Mouse (Mus musculus) urinary bladder, adult 2 months (tissue): Measurements from ENCODE around the gene Lgals9. TPM values are rescaled to one million over a fixed set of nuclear protein-coding genes. Genes with fewer than 3 reads are reported as not detected.

ENCODE experiments used
- DNase-seq: peaks from one replicate; pipeline ENCODE4 v3.0.0; 2022; ENCODE audit warnings: low spot score
- polyA plus RNA-seq: library from polyadenylated mRNA; depleted of rRNA; stranded (reverse); fragments of >200 nt; gene quantifications from 2 replicates; pipeline ENCODE4 v1.2.3, GENCODE M21; 2012

The Lgals9 gene
- polyA plus RNA-seq, 1 experiment = 76.8 TPM

DNA sequence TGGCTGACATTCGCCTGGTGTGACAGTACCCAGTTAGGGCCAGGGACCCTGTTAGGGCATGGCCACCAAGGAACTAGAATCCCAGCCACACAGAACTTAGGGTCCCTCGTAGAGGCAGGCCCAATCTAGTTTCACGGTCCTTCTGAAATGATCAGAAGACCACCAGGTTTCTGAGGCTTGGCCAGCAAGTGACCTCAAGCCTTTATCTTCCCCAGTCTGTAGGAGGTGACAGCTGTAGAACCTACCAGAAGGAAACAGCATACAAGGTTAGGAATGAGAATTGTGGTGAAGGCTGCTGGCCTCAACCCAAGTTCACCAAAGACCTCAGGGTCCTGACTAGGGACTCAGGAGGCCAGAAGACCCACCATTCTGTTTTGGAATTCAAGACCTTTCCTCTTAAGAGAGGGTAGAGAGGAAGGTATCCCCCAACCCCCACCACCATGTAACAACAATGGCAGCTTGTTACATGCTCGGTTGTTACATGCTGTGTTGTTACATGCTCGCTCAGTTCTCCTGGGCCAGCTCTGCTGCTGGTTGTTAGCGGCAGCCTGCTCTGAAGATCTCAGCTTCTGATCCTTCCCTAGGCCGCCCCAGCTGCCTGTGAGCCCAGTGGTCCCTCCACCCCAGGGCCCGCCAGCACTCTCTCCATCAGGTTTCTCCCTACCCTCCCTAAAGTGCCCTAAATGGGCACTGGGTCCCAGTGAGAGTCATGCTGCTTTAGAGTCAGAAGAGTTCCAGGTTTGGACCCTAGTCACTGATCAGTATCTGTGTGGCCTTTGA is 7.8 kb downstream of the Lgals9 start:
- no peak for DNase-seq

DNA sequence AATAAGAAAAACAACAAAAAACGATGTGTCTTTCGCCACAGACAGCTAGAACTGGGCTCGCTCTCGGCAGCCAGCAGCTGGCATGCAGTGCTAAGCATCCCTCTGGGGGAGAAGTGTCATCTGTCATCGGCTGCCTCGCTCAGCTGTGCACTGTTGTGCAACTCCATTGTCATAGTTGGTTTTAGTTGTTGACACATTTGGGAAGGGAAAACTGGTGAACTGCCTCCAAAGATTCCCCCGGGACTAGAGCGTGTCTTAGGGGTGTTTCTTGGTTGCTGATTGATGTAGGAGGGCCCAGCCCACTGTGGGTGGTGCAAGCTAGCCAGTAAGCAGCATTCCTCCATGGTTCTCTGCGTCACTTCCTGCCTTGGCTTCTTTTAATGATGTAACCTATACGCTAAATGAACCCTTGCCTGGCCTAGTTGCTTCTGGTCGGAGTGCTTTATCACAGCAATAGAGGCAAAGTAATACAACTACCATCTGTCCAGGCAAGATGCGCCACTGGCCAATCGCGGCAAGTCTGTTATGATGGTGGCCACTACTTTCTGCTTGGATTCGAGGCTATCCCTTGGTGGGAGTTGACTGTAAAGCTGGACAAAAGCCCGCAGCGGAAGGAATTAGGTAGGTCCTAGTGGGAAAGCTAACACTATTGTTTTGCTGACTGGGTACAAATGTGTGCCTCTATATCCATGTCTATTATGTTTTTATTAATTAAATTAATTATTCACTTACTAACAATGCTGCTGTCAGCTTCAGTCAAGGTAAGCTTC is 11.2 kb downstream of the Lgals9 start:
- peak; percentile 16 for DNase-seq

DNA sequence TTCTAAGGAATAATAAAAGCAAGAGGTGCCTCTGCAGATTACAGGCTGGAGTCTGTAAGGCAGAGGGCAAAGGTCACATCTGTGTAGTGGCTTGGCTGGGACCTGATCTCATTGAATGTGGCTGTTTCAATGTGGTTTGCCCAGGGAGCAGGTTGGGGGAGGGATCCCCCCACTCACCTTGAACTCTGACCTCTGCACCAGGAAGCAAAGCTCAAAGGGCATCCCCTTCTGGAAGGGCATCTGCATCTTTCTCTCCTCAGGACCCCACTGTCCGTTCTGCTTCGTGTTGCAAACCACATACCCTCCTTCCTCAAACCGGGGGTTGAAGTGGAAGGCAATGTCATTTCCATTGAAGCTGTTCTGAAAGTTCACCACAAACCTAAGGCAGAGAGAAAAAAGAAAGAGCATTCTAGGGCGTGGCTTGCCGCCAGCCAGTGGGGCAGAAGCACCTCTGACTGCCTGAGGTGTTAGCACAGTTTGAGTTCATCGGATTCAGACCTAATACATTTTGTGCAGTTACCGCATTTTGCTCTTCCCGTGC is 11.9 kb downstream of the Lgals9 start:
- no peak for DNase-seq

DNA sequence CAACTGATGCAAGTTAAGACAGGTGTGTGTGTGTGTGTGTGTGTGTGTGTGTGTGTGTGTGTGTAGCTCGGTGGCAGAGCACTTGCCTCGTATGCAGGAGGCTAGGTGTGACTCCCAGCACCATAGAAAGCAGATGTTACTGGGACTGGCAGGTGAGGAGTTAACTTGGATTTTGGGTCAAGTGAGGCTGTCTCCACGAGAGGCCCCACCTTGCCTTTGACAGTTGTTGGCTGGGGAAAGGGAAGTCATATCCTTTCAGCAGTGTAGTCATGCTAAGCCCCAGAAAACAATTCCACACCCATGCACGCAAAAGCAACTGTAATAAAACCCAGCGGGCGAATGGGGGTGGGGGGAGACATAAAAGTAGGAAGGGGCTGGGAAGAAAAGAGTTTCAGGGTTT is 12.4 kb downstream of the Lgals9 start:
- DNase-seq = no peak

DNA sequence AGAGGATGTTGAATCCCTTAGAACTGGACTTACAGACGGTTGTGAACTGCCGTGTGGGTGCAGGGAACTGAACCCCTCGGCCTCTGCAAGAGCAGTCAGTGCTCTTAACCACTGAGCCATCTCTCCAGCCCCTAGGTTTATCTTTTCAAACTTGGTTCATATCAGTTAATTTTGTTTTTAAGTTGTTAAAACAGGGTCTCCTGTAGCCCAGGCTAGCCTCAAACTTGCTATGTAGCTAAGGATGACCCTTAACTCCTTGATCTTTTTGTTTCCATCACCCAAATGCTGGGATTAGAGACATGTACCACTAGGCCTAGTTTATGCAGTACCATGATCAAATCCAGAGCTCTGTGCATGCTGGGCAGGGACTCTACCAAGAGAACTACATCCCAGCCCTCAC is 13.0 kb downstream of the Lgals9 start:
- no peak for DNase-seq

DNA sequence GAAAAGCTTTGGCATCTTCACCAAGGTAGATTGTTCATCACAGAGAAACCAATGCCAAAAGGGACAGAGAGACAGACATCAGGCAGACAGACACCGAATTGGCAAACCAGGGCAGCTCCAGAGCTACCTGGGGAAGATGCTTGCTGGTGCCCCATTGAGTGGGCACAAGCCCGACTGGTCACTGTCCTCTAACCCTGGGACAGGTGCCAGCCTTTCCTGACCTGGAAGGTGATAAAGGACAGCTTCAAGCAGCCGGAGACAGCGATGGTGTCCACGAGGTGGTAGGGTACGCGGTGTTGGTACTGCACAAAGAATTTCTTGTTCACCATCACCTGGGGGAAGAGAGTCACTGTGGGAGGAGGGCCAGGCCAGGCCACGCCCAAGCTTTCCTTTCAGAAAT is 13.7 kb downstream of the Lgals9 start:
- DNase-seq = no peak

DNA sequence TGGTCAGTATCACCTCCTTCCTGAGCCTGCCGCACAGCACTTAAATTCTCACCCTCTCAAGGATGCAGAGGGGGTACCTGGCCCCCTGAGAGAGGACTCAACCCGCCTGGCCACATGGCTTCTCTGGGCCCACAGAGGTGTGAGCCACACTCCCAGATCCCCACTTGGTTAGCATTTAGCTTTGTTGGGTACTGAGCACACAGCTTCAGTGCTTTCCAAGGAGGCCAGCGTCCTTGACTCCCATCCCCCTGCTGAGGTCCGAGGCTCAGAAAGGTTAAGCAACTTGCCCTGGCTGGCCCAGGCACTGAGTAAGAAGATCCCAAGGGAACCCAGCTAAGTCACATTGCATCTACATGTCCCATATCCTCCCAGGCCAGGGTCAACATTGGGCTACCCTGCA is 16.6 kb downstream of the Lgals9 start:
- no peak for DNase-seq

DNA sequence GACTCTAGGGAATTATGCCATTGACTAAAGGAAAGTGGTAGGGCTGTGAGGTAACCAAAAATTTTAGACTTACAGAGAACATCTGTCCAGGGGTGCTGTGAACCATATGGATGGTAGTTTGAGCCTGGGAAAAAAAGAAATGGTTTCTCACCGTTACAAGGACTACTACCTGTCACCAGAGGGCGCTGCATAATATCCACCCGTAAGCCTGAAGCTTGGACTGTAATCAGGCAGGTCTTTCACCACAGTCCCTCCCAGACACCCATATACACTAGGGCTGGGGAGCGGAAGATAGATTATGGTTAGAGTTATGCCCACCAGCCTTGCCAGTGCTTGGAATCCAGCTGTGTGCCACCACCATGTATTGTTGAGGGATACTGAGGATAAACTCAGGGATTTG is 17.4 kb downstream of the Lgals9 start:
- no peak for DNase-seq

DNA sequence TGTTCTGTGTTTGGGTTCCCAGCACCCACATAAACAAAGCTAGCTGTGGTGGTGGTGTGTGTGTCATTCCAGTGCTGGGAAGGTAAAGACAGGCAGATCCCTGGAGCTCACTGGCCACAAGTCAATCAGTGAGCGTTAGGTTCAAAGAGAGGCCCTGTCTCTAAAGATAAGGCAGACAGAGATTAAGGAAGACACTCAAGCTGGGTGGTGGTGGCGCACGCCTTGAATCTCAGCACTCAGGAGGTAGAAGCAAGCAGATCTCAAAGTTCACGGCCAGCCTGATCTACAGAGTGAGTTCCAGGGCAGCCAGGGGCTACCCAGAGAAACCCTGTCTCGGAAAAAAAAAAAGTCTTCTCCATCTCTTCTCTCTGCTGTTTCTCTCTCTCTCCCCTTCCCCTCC is 23.5 kb downstream of the Lgals9 start:
- DNase-seq = no peak

DNA sequence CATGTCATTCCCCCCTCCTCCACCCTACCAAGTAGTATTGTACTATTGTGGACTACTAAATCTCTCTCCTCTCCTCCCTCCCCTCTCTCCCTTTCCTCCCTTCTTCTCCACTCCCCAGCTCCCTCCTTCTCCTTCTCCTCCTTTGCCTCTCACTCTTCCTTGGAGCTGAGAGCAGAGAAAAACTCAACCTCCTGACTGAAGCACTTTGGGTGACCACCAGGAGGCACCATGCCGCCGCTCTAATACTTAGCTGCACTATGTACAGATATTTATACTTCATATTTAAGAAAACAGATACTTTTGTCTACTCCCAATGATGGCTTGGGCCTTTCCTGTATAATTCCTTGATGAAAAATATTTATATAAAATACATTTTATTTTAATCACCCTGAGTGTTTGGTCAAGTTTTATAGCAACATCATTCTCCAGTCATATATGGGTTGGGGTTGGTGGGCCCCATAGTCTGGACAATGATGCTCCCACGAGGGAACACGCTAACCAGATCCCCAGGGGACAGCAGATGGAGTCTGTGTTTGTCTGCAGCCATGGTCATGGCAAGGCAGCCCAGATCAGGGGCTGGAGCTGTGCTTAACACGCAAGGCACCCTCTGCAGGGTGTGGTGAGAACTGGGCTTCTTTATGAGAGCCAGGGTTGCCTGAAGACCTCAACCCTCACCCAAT is 24.8 kb downstream of the Lgals9 start:
- DNase-seq = no peak

DNA sequence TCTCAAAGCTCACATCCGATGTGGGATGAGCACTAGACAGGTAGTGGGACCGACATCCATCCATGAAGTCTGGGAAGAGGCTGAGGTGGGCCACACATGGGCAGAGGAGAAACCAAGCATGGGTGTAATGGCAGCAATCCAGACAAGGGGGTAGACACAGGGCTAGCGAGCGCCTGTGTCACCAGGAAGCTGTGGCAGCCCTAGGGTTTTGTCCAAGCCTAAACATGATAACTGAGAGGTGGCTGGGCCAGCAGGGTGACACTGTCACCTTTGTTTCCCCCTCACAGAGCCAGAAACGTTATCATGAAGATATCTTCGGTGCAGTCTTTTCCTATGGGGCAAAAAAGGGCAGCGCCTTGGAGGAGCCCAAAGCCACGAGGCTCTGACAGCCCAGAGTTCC is 25.4 kb downstream of the Lgals9 start:
- no peak for DNase-seq

DNA sequence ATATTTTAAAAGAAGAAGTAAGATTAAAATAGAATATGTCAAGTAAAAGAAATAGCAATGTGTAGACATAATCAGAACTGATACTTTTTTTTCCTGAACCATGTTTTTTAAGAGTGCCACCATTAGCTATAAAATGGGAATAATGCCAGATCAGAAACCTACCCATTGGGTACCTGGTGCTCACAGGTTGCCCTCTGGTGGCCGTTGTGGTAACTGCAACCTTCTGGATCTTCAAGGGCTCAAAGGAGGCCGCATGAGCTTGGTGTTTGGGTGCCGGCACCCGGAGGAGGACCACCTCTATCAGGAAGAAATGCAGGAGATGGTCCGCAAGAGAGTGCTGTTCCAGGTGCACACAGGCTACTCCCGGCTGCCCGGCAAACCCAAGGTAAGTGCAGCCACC is 28.5 kb downstream of the Lgals9 start:
- DNase-seq = peak; percentile 56

DNA sequence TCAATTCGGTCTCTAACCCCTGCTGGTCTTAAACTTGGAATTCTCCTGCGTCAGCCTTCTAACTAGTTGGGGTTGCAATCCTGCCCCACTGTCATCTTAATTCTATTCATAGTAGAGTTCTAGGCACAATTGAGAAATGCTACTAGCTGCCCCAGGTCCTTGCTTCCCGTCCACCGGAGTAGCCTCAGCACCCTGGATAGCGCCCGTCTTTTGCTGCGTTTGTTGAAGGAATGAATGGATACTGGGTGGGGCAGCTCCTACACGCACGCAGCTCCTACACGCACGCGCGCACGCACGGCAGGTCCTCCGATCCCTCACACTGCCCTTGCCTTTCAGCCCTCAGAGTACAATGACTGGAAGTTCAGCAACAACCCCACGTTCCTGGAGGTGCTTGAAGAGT is 32.3 kb downstream of the Lgals9 start:
- no peak for DNase-seq

DNA sequence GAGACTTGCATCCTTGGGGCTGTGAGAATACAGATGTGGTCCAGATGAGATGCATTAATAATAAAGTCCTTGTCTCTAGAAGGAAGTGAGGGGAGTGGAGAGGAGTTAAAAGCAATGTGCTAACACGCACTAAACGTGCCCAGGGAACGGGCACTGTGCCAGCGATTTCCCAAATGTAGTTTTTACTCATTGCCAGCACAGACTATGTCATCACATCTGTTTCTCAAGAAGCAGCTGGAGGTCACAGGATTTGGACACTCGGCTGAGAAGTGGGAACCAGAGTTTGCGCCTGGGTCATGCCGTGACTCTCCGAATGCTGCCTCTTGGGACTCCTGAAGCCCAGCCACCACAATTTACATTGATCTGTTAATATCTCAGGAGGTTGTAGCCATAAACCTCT is 34.4 kb downstream of the Lgals9 start:
- DNase-seq = no peak

DNA sequence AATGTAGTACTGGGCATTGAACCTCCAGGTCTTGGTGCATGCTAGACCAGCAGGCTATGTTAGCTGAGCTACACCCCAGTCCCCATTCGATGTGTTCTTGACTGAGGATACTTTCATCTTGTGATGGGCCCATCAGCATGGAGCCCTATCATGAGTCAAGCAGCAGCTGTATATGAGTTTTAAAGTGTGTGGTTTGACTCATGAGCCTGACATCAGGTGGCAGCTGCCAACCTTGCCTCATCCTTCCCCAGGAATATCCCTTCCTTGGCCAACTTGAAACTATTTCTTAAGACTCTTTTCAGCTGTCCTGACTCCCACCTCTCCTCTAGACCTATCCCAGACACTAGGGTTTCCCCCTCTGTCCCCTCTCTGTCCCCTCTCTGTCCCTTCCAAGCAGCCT is 41.7 kb downstream of the Lgals9 start:
- DNase-seq = no peak

DNA sequence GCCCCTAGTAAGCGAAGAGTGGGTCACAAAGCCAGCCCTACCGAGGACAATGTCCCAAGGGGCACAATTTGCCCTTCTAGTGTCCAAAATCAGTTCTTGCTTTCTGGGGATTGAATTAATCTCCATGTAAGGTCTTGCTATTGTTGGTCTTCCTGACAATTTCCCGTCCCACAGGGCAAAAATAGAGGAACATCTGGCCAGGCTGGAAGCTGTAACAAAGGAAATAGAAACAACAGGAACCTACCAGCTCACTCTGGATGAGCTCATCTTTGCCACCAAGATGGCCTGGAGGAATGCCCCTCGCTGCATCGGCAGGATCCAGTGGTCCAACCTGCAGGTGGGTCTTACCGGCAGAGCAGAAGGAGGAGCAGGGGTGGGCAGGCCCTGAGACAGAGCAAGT is 49.6 kb downstream of the Lgals9 start:
- DNase-seq = no peak

DNA sequence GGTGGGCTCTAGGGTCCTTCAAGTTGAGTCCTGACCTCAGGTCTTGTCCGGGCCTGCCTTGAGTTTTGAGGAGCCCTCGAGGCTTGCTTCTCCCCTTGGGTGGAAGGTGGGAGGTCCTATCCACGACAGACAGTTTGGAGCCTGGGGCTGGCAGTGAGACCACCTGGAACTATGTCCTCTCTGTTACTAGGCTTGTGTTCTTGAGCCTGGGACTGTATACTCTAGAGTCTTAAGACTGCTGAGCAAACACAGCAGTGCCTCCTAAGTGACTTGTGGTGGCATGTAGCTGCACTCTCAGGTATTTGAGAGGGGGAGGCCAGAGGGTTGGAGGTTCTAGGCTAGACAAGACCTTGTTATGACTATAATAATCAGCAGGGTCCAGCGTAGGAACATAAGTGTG is 50.0 kb downstream of the Lgals9 start:
- DNase-seq = no peak

DNA sequence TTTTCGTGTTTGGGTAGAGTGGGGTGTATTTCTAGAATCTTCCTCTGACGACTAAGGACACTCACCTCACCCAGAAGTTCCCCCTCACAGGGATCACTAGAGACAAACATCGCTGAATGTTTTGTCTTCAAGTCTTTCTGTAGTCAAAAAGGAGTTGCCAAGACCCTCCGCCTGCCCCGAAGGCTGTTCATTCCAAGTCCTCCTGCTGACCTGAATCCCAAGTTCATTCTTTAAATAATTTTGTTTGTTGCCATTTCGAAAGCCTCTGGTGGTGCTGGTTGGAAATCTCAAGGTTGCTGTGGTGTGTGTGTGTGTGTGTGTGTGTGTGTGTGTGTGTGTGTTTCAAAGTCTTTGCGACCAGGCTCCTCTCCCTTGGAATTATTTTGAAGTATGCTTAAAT is 50.4 kb downstream of the Lgals9 start:
- DNase-seq = no peak

DNA sequence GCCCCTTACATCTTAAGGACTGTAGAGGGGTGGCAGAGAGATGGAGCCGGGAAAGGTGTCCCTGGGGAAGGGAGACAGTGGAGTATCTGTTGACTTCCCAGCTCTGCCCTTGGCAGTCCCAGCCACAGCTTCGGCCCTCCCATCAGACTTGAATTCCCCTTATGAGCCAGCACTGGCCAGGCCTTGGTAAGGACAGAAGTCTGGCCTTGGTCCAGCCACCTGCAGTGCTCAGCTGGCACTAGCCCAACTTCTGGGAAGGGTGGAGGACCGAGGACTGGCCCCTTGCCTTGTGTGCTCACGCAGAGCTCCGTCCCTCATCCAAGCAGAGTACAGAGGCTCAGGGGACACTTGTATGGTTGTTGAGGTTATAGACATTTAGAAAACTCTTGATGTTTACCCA is 55.4 kb downstream of the Lgals9 start:
- DNase-seq = no peak

DNA sequence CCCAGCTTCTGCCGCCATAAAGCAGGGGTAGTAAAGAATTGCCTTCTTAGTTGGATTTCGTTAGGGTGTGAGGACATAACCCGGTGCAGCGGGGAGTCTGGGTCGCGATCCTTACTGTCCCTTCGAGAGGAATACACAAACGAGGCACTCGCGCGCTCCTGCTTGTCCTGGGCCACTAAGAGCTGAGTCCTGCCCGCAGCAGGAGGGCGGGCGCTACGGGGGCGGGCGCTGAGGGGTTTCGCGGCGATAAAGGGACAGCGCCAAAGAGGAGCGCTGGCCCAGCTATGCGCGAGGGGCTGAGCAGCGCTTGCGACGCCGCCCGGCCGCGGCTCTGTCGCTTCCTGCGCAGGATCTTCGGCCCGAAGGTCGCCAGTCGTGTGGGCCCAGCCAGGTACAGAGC is 59.8 kb downstream of the Lgals9 start:
- DNase-seq = no peak

DNA sequence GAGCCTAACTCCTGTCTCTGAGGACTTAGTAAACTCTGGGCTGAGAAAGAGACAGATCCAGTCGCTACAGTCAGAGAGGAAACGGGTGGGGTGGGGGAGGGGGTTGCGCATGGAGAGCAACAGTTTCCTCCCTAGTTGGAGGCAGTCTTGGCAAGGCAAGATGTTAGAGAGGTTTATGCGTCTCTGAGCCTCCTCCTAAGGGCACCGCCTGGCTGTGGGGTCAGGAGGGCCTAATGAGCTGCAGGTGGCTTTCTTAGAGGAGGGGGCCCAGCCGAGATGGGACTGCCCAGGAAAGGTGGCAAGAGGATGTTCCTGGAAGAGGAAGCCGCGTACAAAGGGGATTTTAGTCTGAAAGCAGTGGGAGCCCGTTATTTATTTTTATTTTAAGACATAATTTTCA is 60.6 kb downstream of the Lgals9 start:
- DNase-seq = no peak

DNA sequence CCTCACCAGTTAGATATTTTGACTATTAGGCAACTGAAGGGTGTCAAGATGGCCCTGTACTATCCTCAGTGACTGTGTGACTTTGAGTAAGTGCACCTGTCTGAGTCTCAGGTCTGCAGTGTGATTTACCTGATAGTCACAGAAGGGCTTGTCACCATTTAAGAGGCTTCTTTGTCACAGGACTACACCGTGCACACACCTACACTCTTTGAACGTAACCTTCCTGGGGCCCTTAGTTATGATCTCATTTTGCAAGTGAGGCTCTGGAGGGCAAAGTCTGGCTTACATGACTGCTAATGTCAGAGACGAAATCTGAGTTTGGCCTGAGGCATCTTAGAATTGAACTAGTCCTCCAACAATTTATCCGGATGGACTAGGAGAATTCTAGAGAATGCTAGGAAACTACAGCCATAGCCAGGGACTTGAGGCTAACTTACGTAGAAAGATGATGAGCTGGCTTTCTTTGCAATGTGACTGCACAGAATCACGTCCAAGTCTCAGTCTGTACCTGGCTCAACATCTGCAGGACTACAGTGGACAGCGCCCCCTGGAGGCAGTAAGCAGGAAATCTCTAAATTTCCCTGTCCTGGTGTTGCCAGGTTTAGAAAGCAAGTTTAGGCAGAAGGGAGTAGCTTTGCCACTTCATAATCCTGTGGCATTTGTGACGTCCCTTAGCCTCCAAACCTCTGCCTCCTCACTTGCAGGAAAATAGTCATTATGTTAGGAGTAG is 61.9 kb downstream of the Lgals9 start:
- peak; percentile 40 for DNase-seq
